Mouse (Mus musculus) ES-Bruce4 (cell line): ENCODE results near the gene Adcy6. TPM values are rescaled to one million over a fixed set of nuclear protein-coding genes. Genes with fewer than 3 reads are reported as not detected.

Experiments used
- H3K27ac ChIP-seq: 2 replicates; pipeline ENCODE4 v1.5.1; 2012; ENCODE audit warnings: low read length, inconsistent platforms; ENCODE audit not compliant: insufficient read depth
- H3K27me3 ChIP-seq: 2 replicates; pipeline ENCODE4 v1.6.1; 2012; ENCODE audit warnings: mild to moderate bottlenecking, low read length, inconsistent platforms; ENCODE audit not compliant: control insufficient read depth, poor library complexity, insufficient read depth, severe bottlenecking
- H3K36me3 ChIP-seq: 2 replicates; pipeline ENCODE4 v1.6.1; 2012; ENCODE audit warnings: inconsistent platforms, mild to moderate bottlenecking, low read length, moderate library complexity; ENCODE audit not compliant: control insufficient read depth, poor library complexity, insufficient read depth, severe bottlenecking
- H3K4me1 ChIP-seq: one replicate; pipeline ENCODE4 v1.8.1; 2011; ENCODE audit warnings: low read length; ENCODE audit not compliant: control insufficient read depth, insufficient read depth
- H3K4me3 ChIP-seq: 2 replicates; pipeline ENCODE4 v1.5.1; 2011; ENCODE audit warnings: low read depth, mild to moderate bottlenecking, low read length
- H3K9ac ChIP-seq: 2 replicates; pipeline ENCODE4 v1.6.1; 2012; ENCODE audit warnings: low read depth, mild to moderate bottlenecking, inconsistent platforms; ENCODE audit not compliant: poor library complexity, severe bottlenecking
- H3K9me3 ChIP-seq: replicated peaks from 2 replicates; pipeline ENCODE4 v1.6.1; 2012; ENCODE audit warnings: mild to moderate bottlenecking, low read length, inconsistent platforms; ENCODE audit not compliant: control insufficient read depth, poor library complexity, insufficient read depth, severe bottlenecking
- CTCF ChIP-seq: IDR thresholded peaks from one replicate; pipeline ENCODE4 v1.8.1; 2011; ENCODE audit warnings: low read depth, low read length
- EP300 ChIP-seq: IDR thresholded peaks from 2 replicates; pipeline ENCODE4 v1.6.1; 2011; ENCODE audit warnings: low read depth, low read length; ENCODE audit not compliant: insufficient read depth
- POLR2A ChIP-seq: IDR thresholded peaks from one replicate; pipeline ENCODE4 v1.8.1; 2011; ENCODE audit warnings: low read length; ENCODE audit not compliant: insufficient read depth
- polyA plus RNA-seq: library from polyadenylated mRNA; stranded (reverse); fragments of >200 nt; gene quantifications from 2 replicates; pipeline ENCODE4 v1.2.4, GENCODE M21; 2011; ENCODE audit warnings: low read depth; ENCODE audit not compliant: missing spikeins, insufficient read depth, insufficient read length

The Adcy6 gene
- polyA plus RNA-seq, 1 experiment, result 12.5 TPM

DNA sequence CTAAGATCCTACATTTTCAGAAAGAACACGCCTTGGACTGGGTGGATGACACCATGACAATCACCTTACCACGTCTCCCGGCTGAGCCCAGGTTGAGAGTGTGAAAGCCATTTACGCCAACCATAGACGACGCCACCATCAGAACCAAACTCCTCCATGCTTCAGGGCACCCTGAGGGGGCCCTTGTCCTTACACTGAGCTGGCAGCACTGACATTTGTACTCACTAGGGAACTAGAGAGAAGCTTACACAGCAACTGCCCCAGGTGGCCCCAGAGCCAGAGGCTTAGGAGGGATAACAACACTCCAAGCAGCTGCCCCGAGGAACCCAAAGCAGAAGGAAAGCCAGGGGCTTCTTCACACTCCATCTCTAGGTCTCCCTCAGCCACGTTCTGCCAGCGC lies 3.1 kb downstream of the Adcy6 start:
- H3K27ac ChIP-seq, result no peak overlapping the region
- no peak overlapping the region for H3K4me3 ChIP-seq
- no peaks in the 10 kb centered on the region for H3K9me3 ChIP-seq
- peaks cover 10% of the 10 kb centered on the region for H3K27me3 ChIP-seq
- TF ChIP-seq POLR2A (no peak), CTCF (no peak), EP300 (no peak)
- H3K9ac ChIP-seq, result no peak overlapping the region
- H3K4me1 ChIP-seq, result peaks cover 3% of the 10 kb centered on the region
- H3K36me3 ChIP-seq, result no peaks in the 10 kb centered on the region

- Histone ChIP-seq H3K4me3 (no peak overlapping the region), H3K4me1 (peaks cover 3% of the 10 kb centered on the region), H3K27ac (no peak overlapping the region), H3K9me3 (no peaks in the 10 kb centered on the region), H3K9ac (no peak overlapping the region), H3K27me3 (peaks cover 10% of the 10 kb centered on the region), H3K36me3 (no peaks in the 10 kb centered on the region)
- no peak for TF ChIP-seq CTCF
- TF ChIP-seq POLR2A, result no peak
- no peak for TF ChIP-seq EP300
Measured at GRCm38 (mm10) chr15:98606051-98606536, 3.8 kb downstream of the Adcy6 start.

- Histone ChIP-seq H3K9me3 (no peaks in the 10 kb centered on the region), H3K36me3 (no peaks in the 10 kb centered on the region), H3K4me3 (peak overlapping the region; percentile 51), H3K4me1 (peaks cover 3% of the 10 kb centered on the region), H3K9ac (peak overlapping the region; percentile 7; the same call in 1 of the 2 replicates), H3K27me3 (0 out of 2 replicates have a peak, but pooled peaks cover 2% of the 10 kb centered on the region), H3K27ac (no peak overlapping the region)
- TF ChIP-seq EP300 (no peak), CTCF (no peak), POLR2A (no peak)
Measured at GRCm38 (mm10) chr15:98604041-98604575, 5.8 kb downstream of the Adcy6 start.

- H3K4me1 ChIP-seq, result peaks cover 3% of the 10 kb centered on the region
- H3K27me3 ChIP-seq, result no peaks in the 10 kb centered on the region
- H3K36me3 ChIP-seq, result no peaks in the 10 kb centered on the region
- H3K27ac ChIP-seq, result no peak overlapping the region
- H3K4me3 ChIP-seq, result no peak overlapping the region
- no peak overlapping the region for H3K9ac ChIP-seq
- no peaks in the 10 kb centered on the region for H3K9me3 ChIP-seq
- TF ChIP-seq CTCF (no peak), EP300 (no peak), POLR2A (no peak)
Measured at GRCm38 (mm10) chr15:98602921-98603458, 6.9 kb downstream of the Adcy6 start.

DNA sequence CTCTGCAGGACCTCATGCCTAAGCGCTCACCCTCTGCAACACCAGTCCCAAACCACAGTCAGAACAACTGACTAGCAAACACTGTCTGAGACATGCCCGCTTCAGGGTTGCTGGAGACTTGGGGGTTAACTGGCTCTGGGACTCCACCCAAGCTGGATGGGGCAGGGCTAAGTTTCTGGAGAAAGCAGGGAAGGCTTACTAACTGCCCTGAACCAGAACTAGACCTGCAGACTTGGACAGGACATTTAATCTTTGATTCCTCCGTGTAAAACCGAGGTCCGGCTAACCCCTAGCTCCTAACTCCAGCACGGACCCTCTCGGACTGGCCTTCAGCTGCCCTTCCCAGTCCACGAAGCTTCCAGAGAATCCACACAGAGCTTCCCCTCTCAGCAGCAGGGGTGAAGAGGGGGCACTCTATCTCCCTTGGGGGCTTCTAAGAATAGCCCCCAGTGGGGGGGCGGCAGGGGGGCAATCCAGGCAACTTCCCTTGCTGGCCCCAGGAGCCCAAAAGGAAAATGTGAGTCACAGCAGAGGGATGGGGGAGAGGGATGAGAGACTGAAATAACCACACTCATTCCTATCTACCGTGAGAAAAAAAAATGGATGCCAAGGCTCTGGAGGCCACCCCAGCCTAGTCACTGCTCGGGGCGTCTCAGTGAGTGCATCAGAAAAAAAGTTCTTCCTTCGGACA lies 7.5 kb downstream of the Adcy6 start:
- no peak overlapping the region for H3K4me3 ChIP-seq
- H3K9me3 ChIP-seq, result no peaks in the 10 kb centered on the region
- H3K4me1 ChIP-seq, result peaks cover 3% of the 10 kb centered on the region
- H3K9ac ChIP-seq, result no peak overlapping the region
- TF ChIP-seq CTCF (no peak), POLR2A (no peak), EP300 (no peak)
- no peaks in the 10 kb centered on the region for H3K36me3 ChIP-seq
- no peak overlapping the region for H3K27ac ChIP-seq
- no peaks in the 10 kb centered on the region for H3K27me3 ChIP-seq

- TF ChIP-seq EP300 (no peak), CTCF (no peak)
- no peaks in the 10 kb centered on the region for H3K27me3 ChIP-seq
- H3K27ac ChIP-seq, result no peak overlapping the region
- peaks cover 3% of the 10 kb centered on the region for H3K4me1 ChIP-seq
- H3K9ac ChIP-seq, result no peak overlapping the region
- H3K36me3 ChIP-seq, result no peaks in the 10 kb centered on the region
- no peak overlapping the region for H3K4me3 ChIP-seq
- H3K9me3 ChIP-seq, result no peaks in the 10 kb centered on the region
Measured at GRCm38 (mm10) chr15:98601832-98602190, 8.1 kb downstream of the Adcy6 start.
